Mouse (Mus musculus) ES-CJ7 (cell line): Measurements from ENCODE around the gene Nfib.
A peak's percentile ranks its signal among the peaks of the same experiment; 100 is the strongest.

ENCODE experiments used
- DNase-seq: peaks from one replicate; pipeline ENCODE4 v3.0.0; 2011; ENCODE audit warnings: low read depth, low spot score

The Nfib gene

DNA sequence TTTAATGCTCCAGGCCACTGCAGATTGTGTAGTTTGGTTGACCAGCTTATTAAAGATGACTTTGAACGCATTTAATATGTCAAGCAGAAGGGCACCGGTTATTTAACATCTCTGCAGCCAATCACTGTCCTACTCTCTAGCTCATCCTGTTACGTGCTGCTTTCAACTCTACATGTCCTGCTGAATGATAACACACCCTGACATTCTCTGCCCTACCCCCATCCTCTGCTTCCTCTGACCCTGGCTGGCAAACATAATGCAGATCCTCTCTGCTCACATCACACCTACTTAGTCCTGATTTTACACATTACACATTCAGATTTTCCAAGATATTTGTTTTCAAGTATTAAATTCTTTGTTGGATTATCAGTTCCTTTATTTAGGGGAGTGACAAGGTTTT, 343.3 kb downstream of the Nfib start:
- DNase-seq, result no peak

GRCm38 (mm10) chr4:82360081-82360511, 345.5 kb downstream of the Nfib start:
- no peak for DNase-seq

DNA sequence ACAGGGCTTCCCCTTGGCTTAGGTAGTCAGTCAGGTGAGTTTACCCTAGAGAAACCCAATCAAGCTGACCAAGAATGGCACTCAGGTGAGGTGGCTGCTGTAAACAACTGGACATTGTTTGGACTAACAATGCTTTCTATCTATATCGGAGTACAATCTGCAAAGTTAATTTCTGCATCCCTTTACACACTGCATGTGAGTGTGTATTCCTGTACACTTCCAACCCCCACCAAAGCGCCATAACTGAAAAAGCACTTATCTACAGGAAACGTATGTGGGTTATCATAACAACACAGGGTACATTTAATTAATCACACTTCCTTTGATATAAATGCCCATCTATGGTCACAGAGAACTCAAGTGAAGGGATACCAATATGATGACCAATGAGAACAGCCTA, 346.4 kb downstream of the Nfib start:
- no peak for DNase-seq

DNA sequence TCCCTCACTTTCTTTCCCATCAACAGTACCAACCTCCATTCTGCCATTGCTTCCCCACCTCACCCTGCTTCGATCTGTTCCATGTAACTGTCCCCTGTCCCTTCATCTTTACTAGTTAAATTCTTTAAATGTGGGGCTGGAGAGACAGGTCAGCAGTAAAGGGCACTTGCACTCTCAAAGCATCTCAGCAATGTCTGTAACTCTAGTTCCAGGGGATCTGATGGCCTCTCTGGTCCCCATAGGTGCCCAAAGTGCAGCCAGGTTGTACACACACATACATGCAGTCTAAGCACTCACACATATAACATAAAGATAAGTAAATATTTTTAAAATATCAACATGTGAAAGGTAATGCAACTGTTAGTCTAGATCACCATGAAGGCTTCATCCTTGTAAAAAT, 356.5 kb downstream of the Nfib start:
- no peak for DNase-seq

DNA sequence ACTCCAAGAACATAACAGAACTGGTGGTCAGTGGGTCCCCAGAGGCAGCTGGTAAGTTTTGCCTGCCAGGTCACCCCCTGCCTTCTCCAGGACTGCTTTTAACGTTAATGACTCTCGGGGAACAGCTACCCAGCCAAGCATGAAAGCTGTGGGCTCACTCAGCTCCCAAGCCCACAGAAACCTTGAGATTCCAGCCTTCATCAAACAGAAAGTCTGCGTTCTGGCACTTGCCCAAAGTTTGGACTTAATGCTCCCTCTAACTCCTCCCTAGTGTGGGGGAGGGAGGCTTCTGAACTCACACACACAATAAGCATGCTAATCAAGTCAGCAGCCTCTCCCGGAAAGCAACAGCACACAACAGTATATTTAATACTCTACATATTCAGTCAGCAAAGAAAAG, 360.8 kb downstream of the Nfib start:
- DNase-seq, result peak; percentile 56

GRCm38 (mm10) chr4:82344224-82344623, 361.3 kb downstream of the Nfib start:
- DNase-seq, result no peak

DNA sequence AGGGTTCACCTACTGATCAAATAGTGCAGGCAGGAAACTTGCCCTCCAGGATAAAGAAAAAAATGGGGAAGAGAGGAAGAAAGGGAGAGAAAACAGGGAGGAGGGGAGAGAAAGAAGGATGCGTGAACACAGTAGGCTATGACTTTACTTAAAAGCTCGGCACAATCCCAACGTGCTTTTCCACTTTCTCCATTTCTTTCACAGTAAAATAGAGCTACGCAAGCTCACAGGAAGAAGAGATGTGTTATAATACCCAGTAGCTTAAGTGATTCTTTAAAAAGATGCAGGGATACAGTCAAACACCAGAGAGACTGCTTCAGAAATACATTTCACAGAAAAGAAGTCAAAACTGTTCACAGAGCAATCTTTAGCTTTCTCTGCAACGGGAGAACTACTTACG, 366.6 kb downstream of the Nfib start:
- DNase-seq, result no peak

DNA sequence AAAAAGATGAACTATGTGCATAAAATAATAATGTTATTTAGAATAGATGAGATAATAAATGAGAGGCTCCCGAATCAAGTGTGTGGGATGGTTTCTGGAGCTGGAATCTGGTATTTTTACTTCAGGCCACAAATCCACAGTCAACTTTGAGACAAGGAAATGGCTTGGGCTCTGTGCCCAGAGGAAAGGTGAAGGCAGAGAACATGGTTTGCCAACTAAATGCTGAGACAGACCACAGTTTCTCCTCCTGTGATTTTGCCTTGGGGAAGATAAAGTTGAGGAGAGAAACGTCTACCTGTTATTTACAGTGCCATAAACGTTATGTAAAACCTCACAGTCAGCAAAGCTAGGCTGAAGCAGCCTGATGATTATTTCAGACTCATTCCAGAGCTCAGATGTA, 367.1 kb downstream of the Nfib start:
- no peak for DNase-seq

DNA sequence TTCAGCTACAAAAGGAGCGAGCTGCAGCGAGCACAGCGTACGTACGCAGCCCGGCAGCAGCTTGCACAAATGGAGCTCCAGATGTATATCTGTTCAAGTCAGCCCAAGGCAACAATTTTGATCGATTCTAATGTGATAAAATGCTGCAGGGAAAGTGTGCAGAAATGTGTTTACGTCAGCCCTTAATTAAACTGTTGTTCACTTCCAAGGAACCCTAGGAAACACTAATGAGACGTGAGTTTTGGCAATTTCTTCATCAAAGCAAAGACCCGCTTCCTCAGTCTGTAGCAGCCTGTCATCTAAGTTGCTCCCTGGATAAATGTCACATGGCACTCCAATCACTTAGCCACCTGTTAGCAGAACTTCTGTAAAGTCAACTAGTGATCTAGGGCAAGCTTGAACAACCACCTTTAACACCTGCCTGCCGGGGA, 368.6 kb downstream of the Nfib start:
- no peak for DNase-seq

DNA sequence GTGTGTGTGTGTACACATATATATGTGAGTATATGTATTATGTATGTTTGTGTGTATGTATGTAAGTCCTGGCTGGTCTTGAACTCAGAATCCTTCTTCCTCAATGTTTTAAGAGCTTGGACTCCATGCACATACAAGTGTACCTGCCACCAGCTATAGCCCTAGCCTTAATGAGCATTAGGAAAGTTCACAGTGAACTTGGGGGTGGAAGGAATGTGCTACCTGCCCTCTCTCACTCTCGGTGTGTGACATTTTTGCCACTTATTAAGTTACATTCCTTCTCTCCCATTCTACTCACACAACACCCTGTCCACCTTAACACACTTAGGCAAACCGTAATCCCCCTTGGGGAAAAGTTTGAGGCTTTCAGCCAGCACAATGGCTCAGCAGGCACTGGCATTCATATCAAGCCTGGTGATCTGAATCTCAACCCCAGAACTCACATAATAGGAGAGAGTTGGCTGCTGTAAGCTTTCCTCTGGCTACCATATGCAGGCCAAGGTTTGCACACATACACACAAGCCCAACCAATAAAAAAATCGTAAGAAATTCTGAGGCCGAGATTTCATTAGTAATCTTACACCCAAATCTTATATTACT, 370.2 kb downstream of the Nfib start:
- no peak for DNase-seq

- no peak for DNase-seq
These were observed 372.1 kb downstream of the Nfib start for GRCm38 (mm10) chr4:82333413-82333812.

GRCm38 (mm10) chr4:82330095-82330494, 375.5 kb downstream of the Nfib start:
- DNase-seq, result no peak

- no peak for DNase-seq
These were observed 379.4 kb downstream of the Nfib start for GRCm38 (mm10) chr4:82326140-82326529.

DNA sequence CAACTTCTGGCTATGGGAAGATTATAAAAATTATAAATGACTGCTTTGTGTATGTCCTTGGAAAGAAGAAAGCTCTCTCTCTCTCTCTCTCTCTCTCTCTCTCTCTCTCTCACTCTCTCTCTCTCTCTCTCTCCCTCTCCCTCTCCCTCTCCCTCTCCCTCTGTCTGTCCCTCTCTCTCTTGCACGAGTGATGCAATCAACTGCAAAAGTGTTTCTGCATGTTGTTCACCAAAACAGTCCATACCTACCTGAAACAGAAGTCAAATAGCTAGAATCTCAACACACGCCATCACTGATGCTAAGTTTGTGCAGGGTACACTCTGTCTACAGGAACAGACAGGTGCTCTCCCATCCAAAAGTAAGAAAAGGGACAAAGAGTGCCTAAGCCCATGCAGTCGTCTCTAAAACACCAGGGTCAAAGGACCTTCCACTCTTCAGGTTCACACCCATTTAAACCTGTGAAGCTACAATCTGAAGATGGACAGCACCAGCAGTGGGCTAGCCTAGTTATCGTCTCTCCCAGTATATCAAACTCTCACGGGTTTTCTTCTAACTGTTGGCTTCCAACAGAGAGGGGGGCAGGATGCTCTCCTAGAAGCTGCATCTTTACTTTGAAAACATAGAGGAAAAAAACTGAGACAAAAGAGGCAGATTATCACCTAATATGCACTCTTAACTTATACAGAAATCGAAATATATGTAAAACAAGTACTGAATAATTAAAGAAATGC, 380.0 kb downstream of the Nfib start:
- no peak for DNase-seq

- no peak for DNase-seq
These were observed 380.6 kb downstream of the Nfib start for GRCm38 (mm10) chr4:82324977-82325376.

DNA sequence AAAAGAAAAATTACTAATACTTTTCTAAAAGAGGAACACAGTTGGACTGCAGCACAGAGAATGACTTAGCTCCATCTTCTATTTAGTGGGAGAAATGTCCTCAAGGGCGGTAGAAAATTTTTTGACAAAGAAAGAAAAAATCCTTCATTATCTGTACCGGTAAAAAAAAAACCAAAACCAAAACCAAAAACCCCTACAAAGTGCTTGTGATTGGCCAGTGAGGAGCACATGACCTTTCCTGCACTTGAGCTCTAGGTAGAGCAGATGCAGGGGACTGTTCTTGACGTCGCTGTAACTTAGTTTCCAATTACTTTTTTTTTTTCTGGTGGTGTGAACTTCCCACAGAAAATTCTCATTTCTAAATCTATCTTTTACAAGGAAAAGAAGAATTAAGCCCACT, 384.5 kb downstream of the Nfib start:
- DNase-seq, result no peak

DNA sequence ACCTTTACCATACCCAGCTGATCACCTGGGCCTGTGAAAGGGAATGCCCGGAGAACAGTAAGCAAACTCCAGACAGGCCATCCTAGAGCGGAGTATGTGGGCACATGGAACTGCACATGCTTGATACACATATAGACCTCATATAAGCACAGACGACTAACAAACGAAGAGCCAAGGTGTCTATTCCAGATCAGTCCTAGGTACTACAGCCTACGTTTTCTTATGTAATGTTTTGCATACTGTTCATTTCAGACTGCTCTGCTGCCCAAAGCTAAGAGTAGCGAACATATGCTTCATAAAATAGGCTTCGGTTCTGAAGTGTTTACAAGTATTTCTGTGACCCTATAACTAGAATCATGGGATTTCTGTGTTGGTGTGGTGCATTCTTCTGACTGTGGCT, 386.2 kb downstream of the Nfib start:
- DNase-seq, result no peak

DNA sequence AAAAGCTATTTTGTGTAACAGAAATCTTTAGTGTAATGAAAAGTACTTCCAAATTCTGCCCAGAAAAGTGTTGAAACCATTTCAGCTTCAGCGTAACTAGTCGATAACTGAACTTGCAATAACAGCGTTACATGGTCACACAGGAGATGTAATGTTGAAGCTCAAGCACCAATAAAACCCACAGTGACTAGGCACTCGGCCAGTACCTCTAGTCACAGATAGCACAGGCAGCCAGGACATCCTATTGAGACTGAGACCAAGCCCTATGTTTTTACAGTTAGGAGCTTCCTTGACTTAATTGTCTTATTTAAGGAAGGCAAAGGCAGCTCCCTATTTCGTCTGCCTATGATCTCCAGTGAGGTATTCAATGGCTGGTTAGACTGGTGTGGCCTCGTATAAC, 389.4 kb downstream of the Nfib start:
- no peak for DNase-seq

DNA sequence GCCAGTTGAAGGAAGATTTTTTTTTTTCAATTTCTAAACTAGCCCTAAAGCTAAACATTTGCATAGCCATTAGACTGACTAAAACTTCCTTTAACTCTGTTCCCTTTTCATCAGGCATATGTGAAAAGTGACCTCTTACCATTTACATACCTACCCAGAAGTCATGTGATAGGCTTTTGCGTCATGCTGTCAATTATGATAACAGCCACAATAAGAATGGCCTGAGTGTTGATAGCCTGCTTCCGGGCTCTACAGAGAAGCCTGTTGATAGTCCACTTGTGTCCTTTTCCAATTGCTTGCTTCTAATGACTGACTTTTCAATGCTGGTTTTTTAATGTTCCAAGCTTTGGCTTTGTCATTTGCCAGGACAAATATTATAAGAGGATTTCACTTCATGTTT, 389.8 kb downstream of the Nfib start:
- DNase-seq, result no peak

DNA sequence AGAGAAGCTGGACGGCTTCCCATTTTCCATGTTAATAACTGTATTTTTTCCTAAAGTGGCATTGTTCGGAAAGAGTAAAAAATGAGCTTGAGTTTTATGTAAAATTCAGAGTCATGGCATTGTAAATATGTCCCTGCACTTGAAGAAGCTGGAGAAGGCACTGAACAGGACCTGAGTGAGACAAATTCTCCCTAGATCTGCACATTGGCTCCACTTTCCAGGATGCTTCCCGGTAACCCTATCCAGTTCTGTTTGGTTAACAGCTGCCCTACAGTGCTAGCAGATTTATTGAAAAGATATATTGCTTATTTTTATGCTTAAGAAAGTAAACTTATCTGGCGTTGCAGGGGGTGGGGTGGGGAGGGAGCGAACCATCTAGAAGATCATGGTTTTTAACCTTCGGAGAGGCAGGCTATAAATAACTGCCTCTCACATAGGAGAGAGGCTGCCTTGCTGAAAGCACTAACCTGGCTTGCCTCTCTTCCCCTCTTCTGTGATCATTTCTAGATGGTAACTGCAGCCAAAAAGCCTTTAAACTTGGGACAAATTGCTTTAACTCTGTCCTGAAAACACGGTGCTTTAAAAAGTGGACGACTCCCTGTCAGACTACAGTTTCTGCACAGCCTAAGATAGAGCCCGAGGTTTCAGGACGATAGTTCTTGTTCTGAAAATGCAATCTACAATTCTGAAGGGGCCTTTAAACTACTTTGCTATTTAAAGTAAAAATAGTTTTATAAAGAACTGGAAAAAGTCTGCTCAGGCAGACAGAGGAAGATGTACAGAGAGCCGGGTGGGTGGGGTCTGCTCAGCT, 394.4 kb downstream of the Nfib start:
- no peak for DNase-seq

DNA sequence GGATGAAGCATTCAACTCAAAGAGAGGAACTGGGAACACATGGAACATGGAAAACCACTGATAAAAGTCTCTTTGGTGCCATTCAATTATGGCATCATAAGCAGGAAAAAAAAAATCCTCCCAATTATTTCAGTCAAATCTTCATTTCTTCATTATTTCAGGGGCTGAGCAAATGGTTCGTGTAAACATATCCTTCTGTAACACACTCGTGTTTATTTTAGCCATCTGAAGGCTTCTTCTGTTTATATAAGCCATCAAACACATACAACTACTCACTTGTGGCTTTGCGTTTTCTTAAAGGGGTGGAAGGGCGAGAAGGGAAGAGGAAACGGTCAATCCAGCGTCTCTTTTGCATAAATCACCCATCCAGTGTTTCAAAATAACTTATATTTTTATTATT, 399.5 kb downstream of the Nfib start:
- DNase-seq, result no peak

DNA sequence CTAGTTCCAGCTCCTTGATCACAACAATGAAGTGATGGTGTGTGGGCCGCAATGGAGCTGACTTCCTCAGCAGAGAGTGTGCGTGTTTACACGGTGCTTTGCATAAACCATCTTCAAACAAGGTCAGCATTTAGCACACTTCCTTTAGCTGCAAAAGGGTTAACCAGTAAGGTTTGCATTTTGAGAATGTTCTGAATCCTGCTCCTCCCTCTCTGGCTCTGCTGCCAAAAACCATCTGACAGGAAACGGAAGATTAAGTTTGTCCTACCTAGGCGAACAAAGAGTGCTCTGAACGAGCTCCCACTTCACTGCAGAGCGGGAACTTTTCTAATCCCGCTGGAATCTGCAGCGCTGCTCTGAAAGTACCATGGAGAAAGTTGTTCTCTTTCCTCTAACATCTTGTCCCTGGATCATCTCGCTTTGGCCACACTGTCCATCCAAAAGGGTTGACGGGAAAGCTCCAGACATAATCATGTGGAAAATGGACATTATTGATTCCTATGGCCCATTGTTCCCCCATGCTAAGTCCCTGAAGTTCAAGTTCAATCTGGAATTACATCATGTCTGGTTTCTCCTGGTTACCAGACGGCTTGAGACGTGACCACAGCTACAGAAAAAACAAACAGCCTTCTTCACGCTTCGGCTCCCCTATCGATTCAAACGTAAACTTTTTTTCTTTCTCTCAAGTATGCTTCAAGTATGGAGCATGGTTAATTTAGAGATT, 401.2 kb downstream of the Nfib start:
- peak; percentile 19 for DNase-seq
